Mouse (Mus musculus): ENCODE results near the gene Palb2. TPM values are rescaled to one million over a fixed set of nuclear protein-coding genes. Genes with fewer than 3 reads are reported as not detected.

The Palb2 gene
- polyA plus RNA-seq, 1 experiment from 2014 or later, result 5.2 TPM

DNA sequence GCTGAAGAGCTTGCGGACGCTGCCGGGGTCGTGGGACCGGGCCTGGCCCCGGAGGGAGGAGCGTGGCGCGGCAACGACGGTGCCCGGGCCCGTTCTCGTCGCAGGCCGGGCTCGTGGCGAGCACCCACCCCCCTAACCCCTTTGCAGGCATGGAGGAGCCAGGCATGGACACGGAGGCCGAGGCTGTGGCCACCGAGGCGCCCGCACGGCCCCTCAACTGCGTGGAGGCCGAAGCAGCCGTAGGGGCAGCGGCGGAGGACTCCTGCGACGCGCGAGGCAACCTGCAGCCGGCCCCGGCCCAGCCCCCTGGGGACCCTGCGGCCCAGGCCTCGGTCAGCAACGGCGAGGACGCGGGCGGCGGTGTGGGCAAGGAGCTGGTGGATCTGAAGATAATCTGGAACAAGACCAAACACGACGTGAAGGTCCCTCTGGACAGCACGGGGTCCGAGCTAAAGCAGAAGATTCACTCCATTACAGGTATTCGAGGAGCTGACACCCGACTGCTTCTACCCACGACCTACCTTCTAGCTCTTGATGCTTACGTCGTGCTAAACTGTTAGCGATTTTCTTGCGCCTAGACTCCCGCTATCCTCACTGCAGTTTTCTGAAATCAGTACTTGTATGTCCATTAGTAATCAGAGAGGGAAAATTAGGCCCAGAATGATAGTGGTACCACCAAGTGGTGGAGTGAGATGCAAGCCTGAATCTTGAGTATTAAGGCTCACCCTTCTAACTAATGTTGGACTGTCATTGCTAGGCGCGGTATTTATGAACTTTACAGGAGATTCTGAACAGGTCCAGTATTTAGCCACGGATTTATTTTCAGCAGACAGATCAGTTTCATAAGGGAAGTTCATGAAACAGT lies 65.0 kb downstream of the Palb2 start:
- 1% methylated on average over 51 of the region's 58 CpGs for WGBS
- no peaks in the 10 kb centered on the region for H3K27me3 ChIP-seq (ENCODE audit: control insufficient read depth, insufficient read depth, low read length)
- H3K36me3 ChIP-seq (ENCODE audit: control insufficient read depth, insufficient read depth, low read length), result peaks cover 9% of the 10 kb centered on the region; the same call in 1 of the 2 replicates
- ATAC-seq (ENCODE audit: low FRiP score, low TSS enrichment) (0 out of 2 replicates have a peak, but pooled peaks have one; percentile 7), DNase-seq (ENCODE audit: low spot score) (peak; percentile 46)
- TF ChIP-seq CTCF (IDR thresholded peaks at IDR 0.05; ENCODE audit: low read depth), result peak; percentile 60
- no peak for TF ChIP-seq EP300 (optimal IDR thresholded peaks at IDR 0.05)
- peak overlapping the region; percentile 95 for H3K27ac ChIP-seq (replicated peaks)
- H3K4me3 ChIP-seq (ENCODE audit: low read depth, low read length), result peak overlapping the region; percentile 99
- no peaks in the 10 kb centered on the region for H3K9me3 ChIP-seq (ENCODE audit: control insufficient read depth, low read length)
- peak overlapping the region; percentile 86 for H3K4me2 ChIP-seq (replicated peaks; ENCODE audit: low read depth)
- peak overlapping the region; percentile 99 for H3K9ac ChIP-seq (ENCODE audit: low read length)
- no peaks in the 10 kb centered on the region; the same call in 1 of the 2 replicates for H3K4me1 ChIP-seq (replicated peaks; ENCODE audit: control insufficient read depth, insufficient read depth)

- Histone ChIP-seq H3K27me3 (ENCODE audit: control insufficient read depth, insufficient read depth, low read length) (no peaks in the 10 kb centered on the region), H3K4me2 (replicated peaks; ENCODE audit: low read depth) (peak within 1 kb of the TSS; percentile 86), H3K9me3 (ENCODE audit: control insufficient read depth, low read length) (no peaks in the 10 kb centered on the region), H3K9ac (ENCODE audit: low read length) (peak within 1 kb of the TSS; percentile 99), H3K27ac (replicated peaks) (peak within 1 kb of the TSS; percentile 95), H3K4me3 (ENCODE audit: low read depth, low read length) (peak within 1 kb of the TSS; percentile 99), H3K36me3 (ENCODE audit: control insufficient read depth, insufficient read depth, low read length) (peaks cover 8% of the 10 kb centered on the region; the same call in 1 of the 2 replicates), H3K4me1 (replicated peaks; ENCODE audit: control insufficient read depth, insufficient read depth) (no peaks in the 10 kb centered on the region; the same call in 1 of the 2 replicates)
- peak; percentile 98 for ATAC-seq (ENCODE audit: low FRiP score, low TSS enrichment)
- TF ChIP-seq EP300 (optimal IDR thresholded peaks at IDR 0.05) (peak; percentile 47), CTCF (IDR thresholded peaks at IDR 0.05; ENCODE audit: low read depth) (peak; percentile 38)
- peak; percentile 95 for DNase-seq (ENCODE audit: low spot score)
- WGBS, result under 1% methylated on average over 60 of the region's 60 CpGs
These were observed 65.8 kb downstream of the Palb2 start, which contains the start of the genes Ubfd1 and Ears2 for GRCm38 (mm10) chr7:122066945-122067516. Gene Ubfd1, plus strand, starts transcription at chr7:122067175. Gene Ears2, minus strand, starts transcription at chr7:122067263.

DNA sequence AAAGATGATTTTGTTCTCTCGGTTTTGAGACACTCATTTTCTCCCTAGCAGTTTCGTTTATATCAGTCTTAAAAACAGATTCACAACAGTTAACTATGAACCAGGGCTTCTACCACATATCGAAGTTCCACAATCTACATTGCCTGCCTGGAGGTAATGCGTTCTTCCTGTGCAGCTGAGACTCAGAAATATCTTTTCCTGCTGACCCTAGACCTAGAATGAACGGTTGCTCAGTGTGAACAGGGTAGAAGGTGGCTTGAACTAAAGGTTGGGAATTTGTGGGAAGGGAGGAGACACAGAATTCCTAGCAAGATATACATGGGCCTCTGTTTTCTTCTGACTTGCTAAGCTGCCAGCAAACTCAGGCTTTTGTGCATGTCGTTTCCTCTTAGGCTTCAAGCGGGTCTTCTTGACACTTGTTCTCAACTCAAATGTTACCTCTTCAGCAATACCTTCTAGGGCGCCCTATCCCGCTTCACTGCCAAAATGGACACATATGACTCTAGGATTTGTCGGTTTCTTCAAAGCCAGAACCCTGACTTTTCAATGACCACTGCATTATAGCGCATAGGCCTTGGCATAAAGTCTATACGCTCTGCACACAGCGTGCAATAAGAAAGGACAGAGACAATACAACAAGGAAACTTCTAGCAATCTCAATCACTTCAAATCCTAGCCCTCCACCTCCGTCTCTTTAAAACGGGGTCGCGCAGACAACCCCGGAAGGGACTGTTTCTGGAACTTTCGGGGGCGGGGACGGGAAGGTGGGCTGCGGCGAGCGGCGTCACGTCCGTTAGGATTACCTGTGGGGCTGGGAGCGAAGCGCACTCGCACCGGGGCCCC lies 66.5 kb downstream of the Palb2 start:
- Histone ChIP-seq H3K4me2 (replicated peaks; ENCODE audit: low read depth) (peak overlapping the region; percentile 86), H3K9ac (ENCODE audit: low read length) (peak overlapping the region; percentile 99), H3K4me3 (ENCODE audit: low read depth, low read length) (peak overlapping the region; percentile 99), H3K4me1 (replicated peaks; ENCODE audit: control insufficient read depth, insufficient read depth) (no peaks in the 10 kb centered on the region; the same call in 1 of the 2 replicates), H3K27me3 (ENCODE audit: control insufficient read depth, insufficient read depth, low read length) (no peaks in the 10 kb centered on the region), H3K27ac (replicated peaks) (peak overlapping the region; percentile 95), H3K9me3 (ENCODE audit: control insufficient read depth, low read length) (no peaks in the 10 kb centered on the region), H3K36me3 (ENCODE audit: control insufficient read depth, insufficient read depth, low read length) (peaks cover 5% of the 10 kb centered on the region; the same call in 1 of the 2 replicates)
- 10% methylated on average over 31 of the region's 31 CpGs for WGBS
- DNase-seq (ENCODE audit: low spot score) (peak; percentile 25), ATAC-seq (ENCODE audit: low FRiP score, low TSS enrichment) (peak; percentile 0; the same call in 1 of the 2 replicates)
- no peak for TF ChIP-seq CTCF (IDR thresholded peaks at IDR 0.05; ENCODE audit: low read depth)
- no peak for TF ChIP-seq EP300 (optimal IDR thresholded peaks at IDR 0.05)

GRCm38 (mm10) chr7:122065656-122066055 lies 67.1 kb downstream of the Palb2 start:
- H3K36me3 ChIP-seq (ENCODE audit: control insufficient read depth, insufficient read depth, low read length), result peaks cover 4% of the 10 kb centered on the region; the same call in 1 of the 2 replicates
- H3K4me3 ChIP-seq (ENCODE audit: low read depth, low read length), result no peak overlapping the region
- TF ChIP-seq CTCF (IDR thresholded peaks at IDR 0.05; ENCODE audit: low read depth) (no peak), EP300 (optimal IDR thresholded peaks at IDR 0.05) (no peak)
- H3K4me1 ChIP-seq (replicated peaks; ENCODE audit: control insufficient read depth, insufficient read depth), result no peaks in the 10 kb centered on the region; the same call in 1 of the 2 replicates
- no peaks in the 10 kb centered on the region for H3K9me3 ChIP-seq (ENCODE audit: control insufficient read depth, low read length)
- no peak for ATAC-seq (ENCODE audit: low FRiP score, low TSS enrichment)
- H3K9ac ChIP-seq (ENCODE audit: low read length), result no peak overlapping the region
- DNase-seq (ENCODE audit: low spot score), result no peak
- H3K4me2 ChIP-seq (replicated peaks; ENCODE audit: low read depth), result no peak overlapping the region; the same call in 1 of the 2 replicates
- no peak overlapping the region for H3K27ac ChIP-seq (replicated peaks)
- H3K27me3 ChIP-seq (ENCODE audit: control insufficient read depth, insufficient read depth, low read length), result no peaks in the 10 kb centered on the region
- 27% methylated on average over 1 of the region's 1 CpGs for WGBS

Other genes starting within 250 kb of the Palb2 start
- 14.1 and 14.5 TPM in 2 replicates for gene Cog7, start 151.3 kb downstream of the Palb2 start, polyA plus RNA-seq (2015; fragmentation: Nextera tagmentation; extraction: Ambion mirVana)
- gene Gga2, start 111.8 kb downstream of the Palb2 start, polyA plus RNA-seq (2015; fragmentation: Nextera tagmentation; extraction: Ambion mirVana), result 31.5 and 33.5 TPM in 2 replicates
- gene Ubfd1, start 65.8 kb downstream of the Palb2 start, polyA plus RNA-seq (2015; fragmentation: Nextera tagmentation; extraction: Ambion mirVana), result 22.8 and 23.7 TPM in 2 replicates
- gene Ears2, start 65.7 kb downstream of the Palb2 start, polyA plus RNA-seq (2015; fragmentation: Nextera tagmentation; extraction: Ambion mirVana), result 10.7 TPM in 2 replicates
- 582 and 605 TPM in 2 replicates for gene Ndufab1, start 31.1 kb downstream of the Palb2 start, polyA plus RNA-seq (2015; fragmentation: Nextera tagmentation; extraction: Ambion mirVana)
- 66.0 and 68.0 TPM in 2 replicates for gene Dctn5, start 56 bp upstream of the Palb2 start, polyA plus RNA-seq (2015; fragmentation: Nextera tagmentation; extraction: Ambion mirVana)
- gene Plk1, start 26.5 kb upstream of the Palb2 start, polyA plus RNA-seq (2015; fragmentation: Nextera tagmentation; extraction: Ambion mirVana), result 20.5 and 26.9 TPM in 2 replicates
- 33.5 and 37.3 TPM in 2 replicates for gene Ern2, start 53.2 kb upstream of the Palb2 start, polyA plus RNA-seq (2015; fragmentation: Nextera tagmentation; extraction: Ambion mirVana)
- gene Chp2, start 86.5 kb upstream of the Palb2 start, polyA plus RNA-seq (2015; fragmentation: Nextera tagmentation; extraction: Ambion mirVana), result 1.1 and 1.7 TPM in 2 replicates
- gene Prkcb, start 155.8 kb upstream of the Palb2 start, polyA plus RNA-seq (2015; fragmentation: Nextera tagmentation; extraction: Ambion mirVana), result 7.9 and 8.2 TPM in 2 replicates